Mouse (Mus musculus) liver (tissue): ENCODE measurements around the gene Cep63.

Experiments
- DNase-seq: peaks from one replicate; pipeline ENCODE4 v3.0.0-alpha.2; 2020; ENCODE audit warnings: mixed read lengths

Gene Cep63

GRCm38 (mm10) chr9:102625983-102626838, at the start of gene Cep63, which contains the start of gene Anapc13:
Gene Cep63, minus strand, starts transcription at chr9:102626534.
Gene Anapc13, plus strand, starts transcription at chr9:102626296.
- DNase-seq: peak; percentile 98

- no peak for DNase-seq
Observed at GRCm38 (mm10) chr9:102675922-102676321, 49.6 kb upstream of the Cep63 start.

- DNase-seq: no peak
Observed at GRCm38 (mm10) chr9:102673381-102673780, 47.0 kb upstream of the Cep63 start.

- DNase-seq: no peak
Observed at GRCm38 (mm10) chr9:102668906-102669305, 42.6 kb upstream of the Cep63 start.

GRCm38 (mm10) chr9:102668115-102668514, 41.8 kb upstream of the Cep63 start:
- DNase-seq: no peak

GRCm38 (mm10) chr9:102656355-102657095, 30.2 kb upstream of the Cep63 start:
- no peak for DNase-seq

GRCm38 (mm10) chr9:102651199-102651720, 24.9 kb upstream of the Cep63 start:
- DNase-seq: no peak

- no peak for DNase-seq
Observed at GRCm38 (mm10) chr9:102650637-102651036, 24.3 kb upstream of the Cep63 start.

- no peak for DNase-seq
Observed at GRCm38 (mm10) chr9:102649917-102650527, 23.7 kb upstream of the Cep63 start.

- no peak for DNase-seq
Observed at GRCm38 (mm10) chr9:102647010-102647409, 20.7 kb upstream of the Cep63 start.

- no peak for DNase-seq
Observed at GRCm38 (mm10) chr9:102645119-102645695, 18.9 kb upstream of the Cep63 start.

- peak; percentile 28 for DNase-seq
Observed at GRCm38 (mm10) chr9:102643486-102644101, 17.3 kb upstream of the Cep63 start.

GRCm38 (mm10) chr9:102643071-102643485, 16.7 kb upstream of the Cep63 start:
- DNase-seq: no peak

- no peak for DNase-seq
Observed at GRCm38 (mm10) chr9:102641531-102641930, 15.2 kb upstream of the Cep63 start.

GRCm38 (mm10) chr9:102639510-102639909, 13.2 kb upstream of the Cep63 start:
- DNase-seq: no peak

GRCm38 (mm10) chr9:102638963-102639362, 12.6 kb upstream of the Cep63 start:
- no peak for DNase-seq

GRCm38 (mm10) chr9:102637115-102637514, 10.8 kb upstream of the Cep63 start:
- DNase-seq: no peak

- DNase-seq: peak; percentile 30
Observed at GRCm38 (mm10) chr9:102636553-102636952, 10.2 kb upstream of the Cep63 start.

- no peak for DNase-seq
Observed at GRCm38 (mm10) chr9:102634453-102634852, 8.1 kb upstream of the Cep63 start.

- peak; percentile 50 for DNase-seq
Observed at GRCm38 (mm10) chr9:102632923-102633537, 6.7 kb upstream of the Cep63 start.

GRCm38 (mm10) chr9:102632173-102632572, 5.8 kb upstream of the Cep63 start:
- DNase-seq: no peak
